ENCODE assay signal across 16 mouse cellular contexts in the genomic region with DNA sequence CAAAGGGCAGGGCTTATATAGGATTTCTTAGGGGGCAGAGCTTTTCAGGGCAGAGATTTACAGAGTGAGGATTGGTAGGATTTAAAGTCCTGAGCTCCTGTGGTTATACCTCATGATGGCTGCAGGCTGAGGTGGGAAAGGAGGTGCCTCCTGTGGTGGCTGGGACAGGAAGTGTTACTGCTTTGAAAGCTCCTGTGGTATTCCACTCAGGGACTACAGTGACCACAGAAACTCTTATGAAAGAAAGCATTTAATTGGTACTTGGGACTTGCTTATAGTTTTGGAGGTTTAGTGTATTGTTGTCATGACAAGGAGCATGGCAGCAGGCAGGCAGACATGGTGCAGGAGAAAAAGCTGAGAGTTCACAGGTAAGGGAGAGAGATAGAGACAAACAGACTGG.
"Had no signal": no experiment of that assay in that cellular context is flagged by ENCODE, and none has a peak within 500 bp of the region (broad histone marks: within the 10 kb centered on the region; RNA-seq: fewer than 3 reads in every experiment).

No protein-coding gene starts in this region.

- H3K4me2 ChIP-seq: lung, embryonic 15.5 days; midbrain, embryonic 11.5 days; midbrain, embryonic 13.5 days; midbrain, embryonic 15.5 days; neural tube, embryonic 12.5 days had no signal

- H3K9ac ChIP-seq: liver, embryonic 14.5 days; lung, embryonic 15.5 days; midbrain, embryonic 13.5 days; midbrain, embryonic 15.5 days; neural tube, embryonic 12.5 days had no signal

- ATAC-seq: midbrain, embryonic 13.5 days; midbrain, embryonic 15.5 days had no signal

- H3K4me3 ChIP-seq: lung, embryonic 15.5 days; megakaryocyte, embryonic 14.5 days; midbrain, embryonic 13.5 days; midbrain, embryonic 15.5 days; neural tube, embryonic 12.5 days had no signal

- DNase-seq: lung, adult 2 months; lung, postnatal 10 days; lung, postnatal 4 days; right cerebral cortex, postnatal 14 days; right cerebral cortex, postnatal 4 days; spleen, adult 18-20 months; thymus, adult 18-20 months; thymus, postnatal 14 days; thymus, postnatal 36 days had no signal

- H3K27me3 ChIP-seq: lung, embryonic 15.5 days; megakaryocyte, embryonic 14.5 days; midbrain, embryonic 13.5 days; midbrain, embryonic 15.5 days; neural tube, embryonic 12.5 days had no signal

- H3K9me3 ChIP-seq: lung, embryonic 15.5 days; midbrain, embryonic 13.5 days; midbrain, embryonic 15.5 days; neural tube, embryonic 12.5 days had no signal

- H3K36me3 ChIP-seq: lung, embryonic 15.5 days; midbrain, embryonic 13.5 days; midbrain, embryonic 15.5 days; neural tube, embryonic 12.5 days had no signal

- H3K27ac ChIP-seq: liver, embryonic 14.5 days; lung, embryonic 15.5 days; midbrain, embryonic 13.5 days; midbrain, embryonic 15.5 days; neural tube, embryonic 12.5 days had no signal

- H3K4me1 ChIP-seq: megakaryocyte, embryonic 14.5 days; midbrain, embryonic 13.5 days; midbrain, embryonic 15.5 days; neural tube, embryonic 12.5 days had no signal
